Mouse (Mus musculus): ENCODE data around the gene Pus7l.

Gene Pus7l

DNA sequence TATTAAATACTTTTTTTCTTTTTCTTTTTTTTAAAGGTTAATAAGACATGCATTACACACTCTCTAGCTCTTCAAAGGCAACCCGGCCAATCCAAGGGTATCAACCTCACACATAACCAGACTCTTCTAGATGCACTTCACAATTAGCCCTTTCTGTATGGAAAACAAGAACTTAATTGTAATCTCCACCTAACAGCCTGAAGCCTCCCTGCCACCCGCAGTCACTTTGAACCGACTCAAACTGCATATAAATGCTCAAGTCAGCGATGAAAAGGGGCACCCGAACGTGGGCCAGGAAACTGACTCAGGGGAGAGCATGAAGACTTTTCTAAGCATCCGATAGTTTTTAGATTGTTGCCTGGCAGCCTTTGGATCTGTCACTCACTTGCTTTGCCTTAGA, 66.1 kb downstream of the Pus7l start:
- DNase-seq (ENCODE audit: low read depth, low spot score), result no peak

DNA sequence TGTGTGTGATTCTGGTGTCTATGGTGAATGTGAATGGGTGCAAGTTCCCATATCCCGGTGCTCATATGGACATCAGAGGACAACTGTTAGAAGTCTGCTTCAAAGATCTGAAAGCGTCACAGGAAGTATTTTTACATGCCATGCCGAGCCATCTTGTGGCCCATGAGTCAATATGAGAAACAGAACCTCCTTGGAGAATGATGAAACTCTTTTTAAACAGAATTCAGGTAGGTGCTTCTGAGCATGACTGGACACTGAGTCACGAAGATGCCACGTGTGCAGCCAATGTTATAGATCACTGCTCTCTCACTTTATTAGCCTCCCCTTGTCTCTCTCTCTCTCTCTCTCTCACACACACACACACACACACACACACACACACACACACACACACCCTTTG, 67.4 kb downstream of the Pus7l start:
- no peak for DNase-seq (ENCODE audit: low read depth, low spot score)
